Mouse (Mus musculus) intestine, postnatal 0 days (tissue): ENCODE data around the gene Tmem30b. TPM values are rescaled to one million over a fixed set of nuclear protein-coding genes. Genes with fewer than 3 reads are reported as not detected.

Experiments
- ATAC-seq: fragments of 200-750 bp; cut with Nextera tagmentation; 2 replicates; pipeline ENCODE4 v1.8.0; 2017; ENCODE audit warnings: mild to moderate bottlenecking, moderate TSS enrichment, moderate library complexity
- H3K27ac ChIP-seq: fragments of 300-500 bp; sonication (generic); 2 replicates; pipeline ENCODE4 v1.5.1; 2014; ENCODE audit warnings: mild to moderate bottlenecking, low read depth, low read length, moderate library complexity
- H3K27me3 ChIP-seq: fragments of 300-500 bp; sonication (generic); replicated peaks from 2 replicates; pipeline ENCODE4 v1.6.1; 2014; ENCODE audit warnings: low read length, mixed read lengths; ENCODE audit not compliant: control insufficient read depth, insufficient read depth
- H3K36me3 ChIP-seq: fragments of 300-500 bp; sonication (generic); 2 replicates; pipeline ENCODE4 v1.6.1; 2014; ENCODE audit warnings: mild to moderate bottlenecking, moderate library complexity; ENCODE audit not compliant: control insufficient read depth, insufficient read depth
- H3K4me1 ChIP-seq: fragments of 300-500 bp; sonication (generic); replicated peaks from 2 replicates; pipeline ENCODE4 v1.6.1; 2014; ENCODE audit warnings: antibody characterized with exemption, low read length, mixed read lengths; ENCODE audit not compliant: control insufficient read depth, insufficient read depth
- H3K4me2 ChIP-seq: fragments of 300-500 bp; sonication (generic); replicated peaks from 2 replicates; pipeline ENCODE4 v1.6.1; 2014; ENCODE audit warnings: low read depth, mild to moderate bottlenecking, moderate library complexity
- H3K4me3 ChIP-seq: fragments of 300-500 bp; sonication (generic); 2 replicates; pipeline ENCODE4 v1.5.1; 2014; ENCODE audit warnings: low read depth, low read length
- H3K9ac ChIP-seq: fragments of 300-500 bp; sonication (generic); 2 replicates; pipeline ENCODE4 v1.6.1; 2014; ENCODE audit warnings: mild to moderate bottlenecking, low read depth, low read length
- H3K9me3 ChIP-seq: fragments of 300-500 bp; sonication (generic); 2 replicates; pipeline ENCODE4 v1.6.1; 2016; ENCODE audit warnings: mixed run types; ENCODE audit not compliant: control insufficient read depth
- CTCF ChIP-seq: sonication (generic); IDR thresholded peaks from 2 replicates; pipeline ENCODE4 v1.5.1; 2016; ENCODE audit warnings: low read depth, mild to moderate bottlenecking, control low read depth, antibody characterized with exemption, moderate library complexity
- WGBS: fragments of 180-500 bp; shearing (Covaris S2); extraction: QIAGEN DNeasy Blood & Tissue Kit; methylation state at CpG from one replicate; pipeline ENCODE4 v1.1.7; 2014; 5-methylcytosine and 5-hydroxymethylcytosine counted together
- polyA plus RNA-seq: library from polyadenylated mRNA; unstranded; fragments of >200 nt; fragmentation: Nextera tagmentation; extraction: Ambion mirVana; gene quantifications from 2 replicates; pipeline ENCODE4 v1.2.1, GENCODE M21; 2015

Gene Tmem30b
- polyA plus RNA-seq, 1 experiment from 2014 or later, result 84.5 TPM

- WGBS, result 46% methylated on average over 3 of the region's 3 CpGs
- Histone ChIP-seq H3K9ac (no peak overlapping the region), H3K4me3 (no peak overlapping the region), H3K27me3 (no peaks in the 10 kb centered on the region), H3K4me2 (no peak overlapping the region; the same call in 1 of the 2 replicates), H3K36me3 (no peaks in the 10 kb centered on the region), H3K4me1 (no peaks in the 10 kb centered on the region; the same call in 1 of the 2 replicates), H3K9me3 (no peaks in the 10 kb centered on the region), H3K27ac (no peak overlapping the region)
- TF ChIP-seq CTCF, result no peak
- ATAC-seq, result no peak
These were observed 41.1 kb upstream of the Tmem30b start for GRCm38 (mm10) chr12:73587262-73587661.

GRCm38 (mm10) chr12:73585850-73586249 lies 39.7 kb upstream of the Tmem30b start:
- WGBS, result 8% methylated on average over 7 of the region's 7 CpGs
- H3K4me1 ChIP-seq, result no peaks in the 10 kb centered on the region; the same call in 1 of the 2 replicates
- peak overlapping the region; percentile 75 for H3K4me3 ChIP-seq
- peak overlapping the region; percentile 100 for H3K4me2 ChIP-seq
- H3K9me3 ChIP-seq, result no peaks in the 10 kb centered on the region
- H3K9ac ChIP-seq, result peak overlapping the region; percentile 60; the same call in 1 of the 2 replicates
- ATAC-seq, result no peak
- H3K27ac ChIP-seq, result no peak overlapping the region
- TF ChIP-seq CTCF, result no peak
- H3K36me3 ChIP-seq, result no peaks in the 10 kb centered on the region
- no peaks in the 10 kb centered on the region for H3K27me3 ChIP-seq

- no peaks in the 10 kb centered on the region; the same call in 1 of the 2 replicates for H3K4me1 ChIP-seq
- H3K27ac ChIP-seq, result peak overlapping the region; percentile 66; the same call in 1 of the 2 replicates
- peak overlapping the region; percentile 75 for H3K4me3 ChIP-seq
- no peaks in the 10 kb centered on the region for H3K36me3 ChIP-seq
- H3K9ac ChIP-seq, result peak overlapping the region; percentile 60
- no peaks in the 10 kb centered on the region for H3K9me3 ChIP-seq
- no peak for TF ChIP-seq CTCF
- no peaks in the 10 kb centered on the region for H3K27me3 ChIP-seq
- 0 out of 2 replicates have a peak, but pooled peaks have one; percentile 24 for ATAC-seq
- H3K4me2 ChIP-seq, result peak overlapping the region; percentile 100
- under 1% methylated on average over 33 of the region's 33 CpGs for WGBS
These were observed 39.1 kb upstream of the Tmem30b start for GRCm38 (mm10) chr12:73585241-73585801.

GRCm38 (mm10) chr12:73584610-73585240 lies 38.5 kb upstream of the Tmem30b start, which contains the start of gene Prkch:
Gene Prkch, plus strand, starts transcription at chr12:73584796.
- Histone ChIP-seq H3K4me1 (no peaks in the 10 kb centered on the region; the same call in 1 of the 2 replicates), H3K36me3 (no peaks in the 10 kb centered on the region), H3K27me3 (no peaks in the 10 kb centered on the region), H3K9ac (peak within 1 kb of the TSS; percentile 60), H3K4me2 (peak within 1 kb of the TSS; percentile 100), H3K27ac (peak within 1 kb of the TSS; percentile 66), H3K9me3 (no peaks in the 10 kb centered on the region), H3K4me3 (peak within 1 kb of the TSS; percentile 75)
- ATAC-seq, result peak; percentile 86
- WGBS, result under 1% methylated on average over 57 of the region's 61 CpGs
- TF ChIP-seq CTCF, result peak; percentile 76

GRCm38 (mm10) chr12:73583813-73584609 lies 37.8 kb upstream of the Tmem30b start:
- WGBS, result 8% methylated on average over 33 of the region's 33 CpGs

GRCm38 (mm10) chr12:73583318-73583717 lies 37.1 kb upstream of the Tmem30b start:
- Histone ChIP-seq H3K27ac (peak overlapping the region; percentile 41; the same call in 1 of the 2 replicates), H3K4me2 (no peak overlapping the region), H3K36me3 (no peaks in the 10 kb centered on the region), H3K4me1 (no peaks in the 10 kb centered on the region; the same call in 1 of the 2 replicates), H3K4me3 (no peak overlapping the region), H3K9me3 (no peaks in the 10 kb centered on the region), H3K27me3 (no peaks in the 10 kb centered on the region), H3K9ac (no peak overlapping the region)
- WGBS, result 75% methylated on average over 9 of the region's 9 CpGs
- no peak for ATAC-seq
- TF ChIP-seq CTCF, result no peak

More at GRCm38 (mm10) chr12:73583813-73584609, 37.8 kb upstream of the Tmem30b start:
- no peaks in the 10 kb centered on the region for H3K36me3 ChIP-seq
- no peaks in the 10 kb centered on the region for H3K9me3 ChIP-seq
- peak; percentile 67 for TF ChIP-seq CTCF
- H3K4me2 ChIP-seq, result peak overlapping the region; percentile 100
- no peaks in the 10 kb centered on the region; the same call in 1 of the 2 replicates for H3K4me1 ChIP-seq
- H3K9ac ChIP-seq, result peak overlapping the region; percentile 60
- no peaks in the 10 kb centered on the region for H3K27me3 ChIP-seq
- H3K4me3 ChIP-seq, result peak overlapping the region; percentile 75
- H3K27ac ChIP-seq, result peak overlapping the region; percentile 66
- ATAC-seq, result peak; percentile 58
